8 mouse cellular contexts compared by ENCODE assay signal in genomic region chr5:135877831-135878231, GRCm38 (mm10). TPM values are rescaled to one million over a fixed set of nuclear protein-coding genes. Genes with fewer than 3 reads are reported as not detected.
DNase-seq lines count a peak whose midpoint lies in the region; ATAC-seq and TF ChIP-seq lines count a peak whose summit lies in the region.

No protein-coding gene starts in this region.

- H3K9me3 ChIP-seq in hindbrain, embryonic 15.5 days, result no peaks in the 10 kb centered on the region
- no peaks in the 10 kb centered on the region for H3K9me3 ChIP-seq in midbrain, postnatal 0 days (ENCODE audit: low read length)

- peak overlapping the region; percentile 46 for H3K4me3 ChIP-seq in brown adipose tissue, adult 24 weeks (ENCODE audit: insufficient read depth, low read depth, low read length)
- H3K4me3 ChIP-seq in hindbrain, embryonic 15.5 days, result peak overlapping the region; percentile 34
- H3K4me3 ChIP-seq in liver, adult 2 months (ENCODE audit: insufficient read depth, low read depth, low read length), result peak overlapping the region; percentile 9
- H3K4me3 ChIP-seq in midbrain, postnatal 0 days (ENCODE audit: low read depth, low read length), result peak overlapping the region; percentile 27

- peak; percentile 75 for TF ChIP-seq CTCF in liver, adult 2 months (IDR thresholded peaks at IDR 0.05; ENCODE audit: low read depth, low read length)
- TF ChIP-seq CTCF in midbrain, postnatal 0 days (IDR thresholded peaks at IDR 0.05), result peak; percentile 82

- H3K27me3 ChIP-seq in hindbrain, embryonic 15.5 days, result no peaks in the 10 kb centered on the region
- no peaks in the 10 kb centered on the region for H3K27me3 ChIP-seq in liver, adult 2 months (ENCODE audit: control insufficient read depth, insufficient read depth, low read length)
- H3K27me3 ChIP-seq in midbrain, postnatal 0 days (ENCODE audit: insufficient read depth, low read length), result no peaks in the 10 kb centered on the region

- peak; percentile 53 for DNase-seq in ovary, postnatal 36 days (ENCODE audit: low spot score)
- DNase-seq in ovary, postnatal 10 days (ENCODE audit: low spot score), result no peak
- peak; percentile 72 for DNase-seq in forelimb bud, embryonic 11.5 days (ENCODE audit: low read depth, low spot score)
- DNase-seq in liver, adult 2 months (ENCODE audit: extremely low read depth, low read depth, low spot score), result peak; percentile 82
- DNase-seq in midbrain, postnatal 0 days (ENCODE audit: low spot score), result peak; percentile 86
- DNase-seq in urinary bladder, postnatal 36 days (ENCODE audit: low spot score in 2 of 2), result peak; percentile 42 to 59

- WGBS in hindbrain, embryonic 15.5 days, result under 1% methylated on average over 16 of the region's 16 CpGs
- 3% methylated on average over 16 of the region's 16 CpGs for WGBS in liver, adult 2 months
- WGBS in midbrain, postnatal 0 days, result 1% methylated on average over 16 of the region's 16 CpGs

- ATAC-seq in hindbrain, embryonic 15.5 days (ENCODE audit: low FRiP score, low read depth), result peak; percentile 55; the same call in 1 of the 2 replicates
- ATAC-seq in midbrain, postnatal 0 days (ENCODE audit: low FRiP score), result no peak; the same call in 1 of the 2 replicates

- H3K4me1 ChIP-seq in brown adipose tissue, adult 24 weeks (ENCODE audit: control insufficient read depth, insufficient read depth, insufficient read length, low read length), result peaks cover 12% of the 10 kb centered on the region
- peaks cover 23% of the 10 kb centered on the region for H3K4me1 ChIP-seq in hindbrain, embryonic 15.5 days (replicated peaks)
- H3K4me1 ChIP-seq in liver, adult 2 months (ENCODE audit: control insufficient read depth, insufficient read depth, low read length), result peaks cover 3% of the 10 kb centered on the region
- H3K4me1 ChIP-seq in midbrain, postnatal 0 days (ENCODE audit: insufficient read depth, low read length), result no peaks in the 10 kb centered on the region

- H3K4me2 ChIP-seq in hindbrain, embryonic 15.5 days, result peak overlapping the region; percentile 62
- peak overlapping the region; percentile 51 for H3K4me2 ChIP-seq in midbrain, postnatal 0 days (ENCODE audit: low read depth, low read length, poor library complexity, severe bottlenecking)

- H3K9ac ChIP-seq in hindbrain, embryonic 15.5 days, result peak overlapping the region; percentile 35
- H3K9ac ChIP-seq in liver, adult 2 months (ENCODE audit: low read depth, low read length), result peak overlapping the region; percentile 4; the same call in 1 of the 2 replicates
- H3K9ac ChIP-seq in midbrain, postnatal 0 days (replicated peaks; ENCODE audit: low read length, poor library complexity, severe bottlenecking), result peak overlapping the region; percentile 46

- H3K36me3 ChIP-seq in hindbrain, embryonic 15.5 days, result no peaks in the 10 kb centered on the region
- H3K36me3 ChIP-seq in liver, adult 2 months (ENCODE audit: control insufficient read depth, insufficient read depth, low read length), result no peaks in the 10 kb centered on the region
- H3K36me3 ChIP-seq in midbrain, postnatal 0 days (ENCODE audit: insufficient read depth, low read length), result no peaks in the 10 kb centered on the region; the same call in 1 of the 2 replicates

- no peak for TF ChIP-seq POLR2A in liver, adult 2 months (IDR thresholded peaks at IDR 0.05; ENCODE audit: extremely low read depth, insufficient read depth, low read length)

- H3K79me2 ChIP-seq in liver, adult 2 months (ENCODE audit: control insufficient read depth, insufficient read depth, low read length), result no peaks in the 10 kb centered on the region

- H3K27ac ChIP-seq in brown adipose tissue, adult 24 weeks (replicated peaks; ENCODE audit: low read depth, low read length), result peak overlapping the region; percentile 89
- peak overlapping the region; percentile 60; the same call in 1 of the 2 replicates for H3K27ac ChIP-seq in hindbrain, embryonic 15.5 days (replicated peaks)
- H3K27ac ChIP-seq in liver, adult 2 months (replicated peaks; ENCODE audit: insufficient read depth, low read depth, low read length), result 0 out of 2 replicates have a peak overlapping the region, but pooled peaks have one; percentile 13
- no peak overlapping the region for H3K27ac ChIP-seq in midbrain, postnatal 0 days (ENCODE audit: low read depth, low read length)

RNA-seq across cellular contexts. Expression of gene Hspb1, which starts 9.9 kb away (rescaled TPM):
- 233 and 423 TPM in 2 replicates for polyA plus RNA-seq in brown adipose tissue, adult 24 weeks (2012; ENCODE audit: insufficient read depth, insufficient read length, missing spikeins)
- polyA plus RNA-seq in hindbrain, embryonic 15.5 days (2015; fragmentation: Nextera tagmentation; extraction: Ambion mirVana), result 14.8 and 16.6 TPM in 2 replicates
- 18.9 and 19.5 TPM in 2 replicates for total RNA-seq in liver, adult 2 months (2014; rRNA removed)
- 10.9 and 24.3 TPM in 2 replicates for polyA plus RNA-seq in liver, adult 2 months (2012; rRNA removed)
- total RNA-seq in midbrain, postnatal 0 days (2014; rRNA removed), result 26.2 and 28.8 TPM in 2 replicates
- polyA plus RNA-seq in midbrain, postnatal 0 days (2015; fragmentation: Nextera tagmentation; extraction: Ambion mirVana), result 19.2 and 19.3 TPM in 2 replicates

RNA-seq across cellular contexts. Expression of gene Ywhag, which starts 56.6 kb away (rescaled TPM):
- polyA plus RNA-seq in brown adipose tissue, adult 24 weeks (2012; ENCODE audit: insufficient read depth, insufficient read length, missing spikeins), result 499 and 545 TPM in 2 replicates
- polyA plus RNA-seq in hindbrain, embryonic 15.5 days (2015; fragmentation: Nextera tagmentation; extraction: Ambion mirVana), result 817 and 859 TPM in 2 replicates
- total RNA-seq in liver, adult 2 months (2014; rRNA removed), result 23.0 and 30.9 TPM in 2 replicates
- 42.4 and 50.4 TPM in 2 replicates for polyA plus RNA-seq in liver, adult 2 months (2012; rRNA removed)
- 357 and 411 TPM in 2 replicates for total RNA-seq in midbrain, postnatal 0 days (2014; rRNA removed)
- polyA plus RNA-seq in midbrain, postnatal 0 days (2015; fragmentation: Nextera tagmentation; extraction: Ambion mirVana), result 906 and 919 TPM in 2 replicates
